Mouse (Mus musculus) embryonic fibroblast, embryonic 13.5 days (primary cell): ENCODE data around the gene Psme2b.
"Not testable (repeated sequence)": the region's sequence is repeated elsewhere in the genome, so short reads cannot be mapped to it uniquely, and the experiment has no call there.

Source experiments
- CTCF ChIP-seq: IDR thresholded peaks from 2 replicates; pipeline ENCODE4 v1.5.1; 2011; ENCODE audit warnings: mild to moderate bottlenecking, control low read depth, low read length, moderate library complexity, borderline replicate concordance; ENCODE audit not compliant: insufficient read depth
- POLR2A ChIP-seq: IDR thresholded peaks from 2 replicates; pipeline ENCODE4 v1.6.1; 2011; ENCODE audit warnings: low read depth, mild to moderate bottlenecking, control low read depth, low read length, moderate library complexity

- not testable (repeated sequence) for TF ChIP-seq POLR2A, CTCF
Measured at GRCm38 (mm10) chr11:48935291-48935690, 10.7 kb downstream of the Psme2b start.
